Mouse (Mus musculus): Measurements from ENCODE around the gene Tmem123.

Tmem123 gene

GRCm38 (mm10) chr9:7829531-7830528, 66.0 kb downstream of the Tmem123 start:
- no peak for DNase-seq

GRCm38 (mm10) chr9:7833421-7833820, 69.6 kb downstream of the Tmem123 start:
- no peak for DNase-seq

GRCm38 (mm10) chr9:7835302-7835701, 71.5 kb downstream of the Tmem123 start:
- no peak for DNase-seq

- DNase-seq = peak; percentile 42
Observed at GRCm38 (mm10) chr9:7836331-7836730, 72.5 kb downstream of the Tmem123 start.

GRCm38 (mm10) chr9:7836905-7837805, 73.3 kb downstream of the Tmem123 start, which contains the start of gene Birc2:
TSS of gene Birc2 (minus strand) at chr9:7837064.
- DNase-seq = peak; percentile 96

- DNase-seq = no peak
Observed at GRCm38 (mm10) chr9:7837806-7838440, 74.1 kb downstream of the Tmem123 start.

GRCm38 (mm10) chr9:7841221-7841620, 77.4 kb downstream of the Tmem123 start:
- DNase-seq = no peak

Data from right cerebral cortex, postnatal 25 days (tissue).